In the genomic region with DNA sequence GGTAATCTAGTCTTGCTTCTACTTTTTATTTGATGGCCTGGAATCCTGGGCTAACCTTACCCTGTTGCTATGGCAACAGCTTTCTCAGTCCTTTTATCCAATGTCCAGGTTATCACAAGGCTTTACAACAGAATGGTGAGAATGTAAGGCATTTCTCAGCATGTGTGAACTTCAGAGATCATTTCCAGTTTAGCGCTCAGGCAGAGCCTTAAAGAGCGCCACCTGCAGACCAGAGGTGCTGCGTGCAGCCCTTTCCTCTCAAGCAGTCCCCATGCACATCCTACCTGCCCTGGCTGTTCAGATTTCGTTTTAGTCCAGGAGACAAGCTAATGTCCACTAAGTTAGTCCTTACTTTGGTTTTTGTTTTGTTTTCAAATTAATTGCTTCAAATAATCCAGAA, we compare ENCODE assay signal across 9 mouse cellular contexts. TPM values are rescaled to one million over a fixed set of nuclear protein-coding genes. Genes with fewer than 3 reads are reported as not detected.
DNase-seq lines count a peak whose midpoint lies in the region; ATAC-seq and TF ChIP-seq lines count a peak whose summit lies in the region.
"Had no signal": no experiment of that assay in that cellular context is flagged by ENCODE, and none has a peak within 500 bp of the region (broad histone marks: within the 10 kb centered on the region; RNA-seq: fewer than 3 reads in every experiment).

No protein-coding gene starts in this region.

- peak; percentile 53 for DNase-seq in hindbrain, postnatal 0 days (ENCODE audit: low spot score)
- DNase-seq in hindbrain, embryonic 14.5 days (ENCODE audit: low spot score): no peak
- peak; percentile 31 to 45 for DNase-seq in CD8-positive naive resting alpha-beta T cell, adult 2 months (ENCODE audit: low read depth in 2 of 2, low spot score in 2 of 2)
- DNase-seq in ZHBTc4 (ENCODE audit: low read depth, low spot score): peak; percentile 86
- DNase-seq in embryonic facial prominence, embryonic 10.5 days (ENCODE audit: low spot score): peak; percentile 49
- DNase-seq in retina, embryonic 14.5 days (ENCODE audit: low spot score): peak; percentile 70
- no peak for DNase-seq in urinary bladder, adult 2 months (ENCODE audit: low spot score)
- no peak for DNase-seq in layer of hippocampus, postnatal 36 days

- no peak overlapping the region for H3K9ac ChIP-seq in hindbrain, postnatal 0 days (replicated peaks; ENCODE audit: low read length)
- H3K9ac ChIP-seq in hindbrain, embryonic 14.5 days: no peak overlapping the region

- no peaks in the 10 kb centered on the region for H3K36me3 ChIP-seq in hindbrain, postnatal 0 days (ENCODE audit: insufficient read depth, low read length)
- no peaks in the 10 kb centered on the region for H3K36me3 ChIP-seq in hindbrain, embryonic 14.5 days (replicated peaks; ENCODE audit: control insufficient read depth, insufficient read depth)
- no peaks in the 10 kb centered on the region for H3K36me3 ChIP-seq in embryonic facial prominence, embryonic 10.5 days (replicated peaks)

- no peak overlapping the region for H3K4me3 ChIP-seq in hindbrain, postnatal 0 days (ENCODE audit: low read length)
- no peak overlapping the region for H3K4me3 ChIP-seq in hindbrain, embryonic 14.5 days (replicated peaks; ENCODE audit: low read length)
- no peak overlapping the region for H3K4me3 ChIP-seq in embryonic facial prominence, embryonic 10.5 days

- 26% methylated on average over 4 of the region's 4 CpGs for WGBS in hindbrain, postnatal 0 days
- 26% methylated on average over 4 of the region's 4 CpGs for WGBS in hindbrain, embryonic 14.5 days
- WGBS in embryonic facial prominence, embryonic 10.5 days: 29% methylated on average over 4 of the region's 4 CpGs

- no peaks in the 10 kb centered on the region for H3K27me3 ChIP-seq in hindbrain, postnatal 0 days (ENCODE audit: insufficient read depth, low read length)
- no peaks in the 10 kb centered on the region for H3K27me3 ChIP-seq in hindbrain, embryonic 14.5 days (ENCODE audit: control insufficient read depth, insufficient read depth, low read length)
- no peaks in the 10 kb centered on the region for H3K27me3 ChIP-seq in embryonic facial prominence, embryonic 10.5 days (replicated peaks; ENCODE audit: low read depth, poor library complexity, severe bottlenecking)

- H3K27ac ChIP-seq in hindbrain, postnatal 0 days: no peak overlapping the region
- no peak overlapping the region for H3K27ac ChIP-seq in hindbrain, embryonic 14.5 days
- H3K27ac ChIP-seq in embryonic facial prominence, embryonic 10.5 days (replicated peaks): no peak overlapping the region

- H3K4me1 ChIP-seq in hindbrain, postnatal 0 days (ENCODE audit: insufficient read depth, low read length): no peaks in the 10 kb centered on the region
- no peaks in the 10 kb centered on the region for H3K4me1 ChIP-seq in hindbrain, embryonic 14.5 days (replicated peaks; ENCODE audit: control insufficient read depth, insufficient read depth, low read length)
- no peaks in the 10 kb centered on the region for H3K4me1 ChIP-seq in embryonic facial prominence, embryonic 10.5 days

- TF ChIP-seq CTCF in hindbrain, postnatal 0 days (IDR thresholded peaks at IDR 0.05; ENCODE audit: low read depth): peak; percentile 66

- ATAC-seq in hindbrain, postnatal 0 days: no peak
- no peak for ATAC-seq in hindbrain, embryonic 14.5 days (ENCODE audit: low FRiP score)

- H3K9me3 ChIP-seq in hindbrain, postnatal 0 days (ENCODE audit: low read length): no peaks in the 10 kb centered on the region
- no peaks in the 10 kb centered on the region for H3K9me3 ChIP-seq in hindbrain, embryonic 14.5 days (ENCODE audit: control insufficient read depth, low read length)
- no peaks in the 10 kb centered on the region for H3K9me3 ChIP-seq in embryonic facial prominence, embryonic 10.5 days

- H3K4me2 ChIP-seq in hindbrain, postnatal 0 days (ENCODE audit: low read depth, low read length): no peak overlapping the region
- no peak overlapping the region for H3K4me2 ChIP-seq in hindbrain, embryonic 14.5 days (replicated peaks)

RNA-seq across cellular contexts. Expression of gene Esr2, which starts 46.8 kb away (rescaled TPM):
- 0.29 and 0.31 TPM in 2 replicates for total RNA-seq in hindbrain, postnatal 0 days (2014; rRNA removed)
- 0.28 and 0.35 TPM in 2 replicates for polyA plus RNA-seq in hindbrain, postnatal 0 days (2015; fragmentation: Nextera tagmentation; extraction: Ambion mirVana)
- 0.08 and 0.31 TPM in 2 replicates for polyA plus RNA-seq in hindbrain, embryonic 14.5 days (2014; fragmentation: Nextera tagmentation; extraction: Ambion mirVana)
- 0.20 and 0.29 TPM in 2 replicates for polyA plus RNA-seq in embryonic facial prominence, embryonic 10.5 days (2016; fragmentation: Nextera tagmentation; extraction: Ambion mirVana)
- 0.46 and 0.55 TPM in 2 replicates for polyA plus RNA-seq in urinary bladder, adult 2 months (2012; rRNA removed)
- under 1 TPM; 0.13 to 0.25 TPM for total RNA-seq in layer of hippocampus, postnatal 36 days (2021)
- polyA plus RNA-seq: liver, embryonic 16.5 days had no signal

Comparison
In these comparisons a context has a peak if more than half of its experiments do, and no peak if none do; other contexts are left out.
1. DNase-seq: peak in hindbrain, postnatal 0 days (single experiment), CD8-positive naive resting alpha-beta T cell, adult 2 months (2 of 2), ZHBTc4 (single experiment), embryonic facial prominence, embryonic 10.5 days (single experiment) and retina, embryonic 14.5 days (single experiment); none in hindbrain, embryonic 14.5 days (single experiment), urinary bladder, adult 2 months (single experiment) and layer of hippocampus, postnatal 36 days (0 of 2).